Mouse (Mus musculus) left cerebral cortex, adult 9 months (tissue): ENCODE data around the gene Sparcl1.

Experiments
- DNase-seq, 2 experiments: peaks; one replicate each; pipeline ENCODE4 v3.0.0; 2022; ENCODE audit warnings: low spot score in 2 of 2

Gene Sparcl1

DNA sequence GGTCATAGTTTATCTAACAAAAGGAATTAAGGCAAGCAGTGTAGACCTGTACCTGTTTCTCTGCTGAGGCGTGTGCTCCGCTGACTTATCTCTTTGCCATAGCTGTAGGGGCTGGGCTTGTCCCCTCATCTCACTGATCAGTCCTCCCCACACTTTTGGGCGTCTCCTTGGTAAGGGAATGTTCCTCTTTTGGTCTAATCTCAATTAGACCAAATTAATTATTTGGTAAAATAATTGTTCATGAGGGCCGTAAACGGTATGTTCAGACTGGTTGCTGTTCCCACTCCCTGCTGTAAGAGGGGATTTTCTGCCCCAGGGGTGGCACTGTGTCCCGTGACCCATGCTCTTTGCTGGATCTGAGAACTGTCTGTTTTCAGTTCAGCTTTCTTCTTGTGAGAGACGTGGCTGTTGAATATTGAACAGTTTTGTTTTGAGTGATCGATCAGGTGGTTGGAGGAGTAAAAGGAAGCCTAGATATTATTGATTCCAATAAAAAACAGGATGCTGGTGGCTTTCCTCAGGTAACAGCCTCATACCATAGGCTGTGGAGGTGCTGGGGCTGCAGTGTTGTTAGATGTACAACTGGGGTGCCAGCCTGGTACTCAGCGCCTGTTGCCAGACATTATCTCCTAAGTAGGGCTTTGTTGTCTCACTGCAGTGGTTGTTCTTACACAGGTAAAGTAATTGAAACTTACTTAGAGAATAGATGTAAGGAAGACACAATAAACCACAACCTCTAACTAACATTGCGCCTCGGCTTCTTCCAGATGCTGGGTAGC, 50.6 kb downstream of the Sparcl1 start:
- DNase-seq = no peak

DNA sequence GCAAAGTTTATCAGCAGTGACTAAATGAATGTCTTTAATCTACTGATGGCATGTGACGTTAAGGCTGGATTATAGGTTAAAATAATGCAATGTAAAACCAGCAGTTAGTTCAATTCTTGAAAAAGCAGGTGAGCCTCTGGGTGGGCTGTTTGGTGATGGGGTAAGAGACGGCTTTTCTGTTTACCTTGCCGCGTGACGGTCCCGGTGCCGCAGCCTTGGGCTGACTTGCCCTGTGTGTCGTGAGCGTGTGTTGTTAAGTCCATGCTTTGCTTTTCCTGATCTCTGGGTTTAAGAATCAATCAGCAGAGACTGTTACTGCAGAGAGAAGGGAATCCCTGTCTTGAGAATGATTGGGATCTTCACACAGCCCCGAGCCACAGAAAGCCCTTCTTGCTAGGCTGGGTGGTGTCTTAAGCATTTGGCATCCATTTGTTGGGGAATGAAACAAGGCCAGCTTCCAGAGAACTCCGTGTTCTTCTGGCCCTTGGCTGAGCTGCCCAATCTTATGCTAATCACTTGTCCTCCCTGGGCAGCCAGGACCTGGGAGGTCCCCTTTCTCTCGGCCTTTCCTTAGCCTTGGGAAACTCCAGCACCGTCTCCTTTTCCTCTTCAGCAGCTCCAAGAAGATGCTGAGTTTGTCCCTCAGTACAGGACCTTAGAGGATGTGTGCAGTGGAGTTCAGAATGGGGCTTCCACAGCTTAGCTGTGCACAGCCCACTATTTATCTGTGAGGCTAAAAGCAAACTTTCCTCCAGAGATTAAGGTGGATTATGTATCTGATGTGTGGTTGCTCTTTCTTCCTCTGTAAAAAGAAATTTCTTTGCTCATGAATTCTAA, 51.4 kb downstream of the Sparcl1 start:
- no peak for DNase-seq

GRCm38 (mm10) chr5:104060429-104060828, 53.1 kb downstream of the Sparcl1 start:
- DNase-seq = no peak

- DNase-seq = no peak
Measured at GRCm38 (mm10) chr5:104059628-104060027, 53.9 kb downstream of the Sparcl1 start.

DNA sequence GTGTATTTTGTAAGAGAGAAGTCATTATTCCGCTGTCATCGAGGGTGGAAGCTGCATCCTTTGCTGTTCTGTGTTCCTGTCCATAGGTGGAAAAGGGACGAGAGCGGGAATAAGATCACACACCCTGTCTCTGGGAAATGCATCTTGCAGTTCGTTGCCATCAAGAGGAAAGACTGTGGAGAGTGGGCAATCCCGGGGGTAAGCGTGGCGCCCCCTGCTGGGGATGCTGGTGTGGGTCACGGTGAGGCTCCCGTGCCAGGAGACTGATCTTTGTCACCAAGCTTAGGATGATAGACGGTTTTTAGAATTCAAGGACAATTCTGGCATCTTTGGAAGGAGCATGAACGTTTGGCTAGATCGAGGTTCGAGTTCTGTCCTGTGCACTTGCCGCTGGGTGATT, 55.5 kb downstream of the Sparcl1 start:
- DNase-seq = peak in 1 of 2 experiments; percentile 44

DNA sequence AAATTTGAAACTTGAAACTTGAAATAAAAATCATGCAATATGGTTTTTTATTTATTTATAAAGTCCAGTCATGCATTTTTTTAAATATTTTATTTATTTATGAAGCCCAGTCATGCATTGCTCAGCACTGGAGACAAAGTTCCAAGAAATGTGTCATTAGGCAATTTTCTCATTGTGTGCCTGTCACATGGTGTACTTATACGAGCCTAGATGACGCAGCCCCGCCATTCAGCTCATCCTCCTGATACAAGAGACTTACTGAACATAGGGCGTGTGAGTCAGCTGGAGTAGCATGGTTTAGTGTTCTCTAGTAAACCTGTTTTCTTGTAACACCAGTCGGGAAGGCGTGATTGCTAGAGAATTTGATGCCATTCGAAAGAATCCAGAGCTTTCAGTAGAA, 57.2 kb downstream of the Sparcl1 start:
- no peak for DNase-seq

- no peak for DNase-seq
Measured at GRCm38 (mm10) chr5:104055816-104056215, 57.7 kb downstream of the Sparcl1 start.

- no peak for DNase-seq
Measured at GRCm38 (mm10) chr5:104054938-104055337, 58.6 kb downstream of the Sparcl1 start.

- DNase-seq = no peak
Measured at GRCm38 (mm10) chr5:104052956-104053355, 60.6 kb downstream of the Sparcl1 start.

DNA sequence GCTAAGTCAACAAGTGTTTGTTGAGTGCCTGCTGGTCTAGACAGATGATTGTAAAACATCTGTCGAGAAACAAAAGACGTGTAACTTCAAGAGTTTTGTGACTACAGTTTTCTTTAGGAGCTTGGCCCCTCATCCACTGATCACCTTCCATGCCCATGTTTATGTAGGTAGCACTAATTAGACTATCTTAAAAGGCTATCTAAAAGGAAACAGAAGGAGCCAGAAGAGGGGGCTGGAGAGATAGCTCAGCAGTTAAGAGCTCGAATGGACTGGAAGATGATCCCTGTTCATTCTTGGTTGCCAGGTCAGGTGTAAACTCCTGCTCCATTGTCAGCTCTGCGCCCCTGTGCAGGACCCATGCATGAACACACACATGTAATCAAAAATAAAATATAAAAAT, 65.4 kb downstream of the Sparcl1 start:
- DNase-seq = no peak

- DNase-seq = no peak
Measured at GRCm38 (mm10) chr5:104047200-104048105, 66.1 kb downstream of the Sparcl1 start.

DNA sequence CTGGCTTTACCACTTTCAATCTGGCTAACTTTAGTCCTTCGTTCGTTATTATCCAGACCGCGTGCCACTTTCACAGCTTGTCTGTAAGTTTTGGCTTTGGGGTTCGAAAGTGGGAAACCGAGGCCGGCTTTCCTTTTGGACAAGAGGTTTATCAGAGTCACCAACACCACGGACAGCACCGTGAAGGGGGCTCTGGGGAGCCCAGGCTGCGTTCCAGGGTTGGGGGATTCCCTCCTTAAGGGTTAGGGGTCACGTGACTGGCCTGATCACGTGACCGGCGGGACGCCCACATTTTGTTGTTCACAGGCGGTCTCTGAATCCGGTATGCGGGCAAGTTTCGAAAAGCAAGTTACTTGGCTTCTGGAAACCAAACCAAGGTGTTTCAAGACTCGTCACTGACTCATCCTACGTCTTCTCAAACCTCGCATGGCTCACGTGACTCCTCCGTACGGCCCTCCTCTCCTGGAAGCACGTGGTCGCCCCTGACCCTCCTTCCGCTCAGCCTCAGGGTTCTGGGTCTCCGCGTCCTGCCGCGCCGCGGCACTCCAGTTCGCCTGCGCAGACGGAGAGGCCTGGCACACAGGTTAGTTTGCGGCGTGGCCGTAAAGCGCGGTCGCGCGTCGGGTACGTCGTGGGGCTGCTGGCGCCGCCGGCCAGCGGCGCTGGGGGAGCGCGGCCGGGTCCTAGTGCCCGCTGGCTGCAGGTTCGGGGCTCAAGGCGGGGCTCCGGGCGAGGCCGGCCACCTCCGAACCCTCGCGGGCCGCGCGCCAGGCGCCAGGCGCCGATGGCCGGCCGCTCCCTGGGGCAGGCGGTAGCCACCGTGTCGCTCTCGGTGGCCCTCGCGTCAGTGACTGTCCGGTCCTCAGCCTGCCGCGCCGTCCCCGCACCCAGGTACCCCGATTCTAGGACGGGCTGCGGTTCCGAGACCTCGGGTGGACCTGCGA, 67.0 kb downstream of the Sparcl1 start, which contains the start of gene Nudt9:
TSS of gene Nudt9 (plus strand) at position 51 of the 944 bp plus-strand sequence.
- DNase-seq = peak; percentile 97 to 98

- no peak for DNase-seq
Measured at GRCm38 (mm10) chr5:104043704-104044103, 69.8 kb downstream of the Sparcl1 start.

DNA sequence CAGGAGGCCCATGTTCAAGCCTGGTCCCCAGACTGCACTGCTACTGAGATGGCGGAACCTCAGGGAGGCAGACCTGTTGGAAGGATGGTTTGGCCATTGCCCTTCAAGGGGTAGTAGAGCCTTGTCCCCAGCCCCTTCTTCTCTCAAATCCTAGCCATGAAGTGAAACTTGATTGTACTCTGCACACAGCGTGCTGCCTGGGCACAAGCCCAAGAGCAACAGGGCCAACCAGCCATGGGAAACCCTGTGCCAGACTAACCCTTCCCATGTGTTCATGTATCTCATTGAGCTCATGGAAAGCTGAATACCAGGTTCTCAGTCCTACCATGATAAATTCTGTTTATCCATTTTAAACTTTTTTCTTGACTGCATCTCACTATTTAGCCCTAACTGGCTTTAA, 70.6 kb downstream of the Sparcl1 start:
- no peak for DNase-seq

DNA sequence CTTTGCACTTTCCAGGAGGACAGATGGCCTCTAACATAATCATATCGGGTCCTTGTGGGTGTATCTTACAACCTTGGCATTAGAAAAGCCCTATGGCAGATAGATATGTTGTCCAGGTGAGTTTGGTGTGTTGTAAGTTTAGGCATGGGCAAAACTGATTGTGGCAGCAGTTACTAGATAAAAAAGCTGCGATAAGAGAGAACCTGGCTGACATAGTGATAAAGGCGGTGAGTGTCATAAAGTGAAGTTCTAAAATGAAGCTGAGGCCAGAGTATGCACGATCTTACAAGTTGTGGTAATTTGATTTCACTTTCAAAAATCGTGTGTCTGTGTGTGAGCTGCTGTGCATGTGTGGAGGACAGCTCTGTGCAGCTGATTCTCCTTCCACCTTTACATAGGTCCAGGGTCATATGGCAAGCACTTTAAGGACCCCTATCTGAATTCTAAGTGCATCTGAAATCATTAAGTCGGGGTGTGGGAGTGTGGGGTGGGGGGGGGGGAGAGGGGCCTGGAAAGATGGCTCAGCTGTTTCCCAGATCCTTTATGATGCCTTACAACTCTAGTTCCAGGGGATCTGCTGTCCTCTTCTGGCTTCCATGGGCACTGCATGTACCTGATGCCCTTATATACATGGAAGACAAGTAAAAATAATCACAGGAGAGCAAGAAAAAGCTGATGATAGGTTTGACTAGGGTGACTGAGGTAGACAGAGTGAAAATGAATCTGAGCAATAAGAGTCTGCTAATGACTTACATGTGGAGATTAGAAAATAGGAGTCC, 74.2 kb downstream of the Sparcl1 start:
- DNase-seq = peak in 1 of 2 experiments; percentile 80

DNA sequence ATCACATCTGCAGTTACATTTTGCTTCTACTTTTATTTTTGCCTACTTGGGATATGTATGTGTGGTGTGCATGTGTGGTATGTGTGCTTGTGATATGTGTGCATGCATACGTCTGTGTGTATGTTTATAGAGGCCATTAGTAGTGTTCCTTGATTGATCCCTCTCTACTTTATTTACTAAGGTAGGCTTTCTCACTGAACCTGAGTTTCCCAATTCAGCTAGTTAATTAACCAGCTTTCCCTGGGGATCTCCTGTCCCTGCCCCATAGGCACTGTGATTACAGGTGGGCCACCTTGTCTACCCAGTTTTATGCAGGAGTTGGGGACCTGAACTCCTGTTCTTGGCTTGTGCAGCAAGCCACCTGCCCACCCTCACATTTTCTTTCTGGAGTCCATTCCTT, 76.8 kb downstream of the Sparcl1 start:
- no peak for DNase-seq

DNA sequence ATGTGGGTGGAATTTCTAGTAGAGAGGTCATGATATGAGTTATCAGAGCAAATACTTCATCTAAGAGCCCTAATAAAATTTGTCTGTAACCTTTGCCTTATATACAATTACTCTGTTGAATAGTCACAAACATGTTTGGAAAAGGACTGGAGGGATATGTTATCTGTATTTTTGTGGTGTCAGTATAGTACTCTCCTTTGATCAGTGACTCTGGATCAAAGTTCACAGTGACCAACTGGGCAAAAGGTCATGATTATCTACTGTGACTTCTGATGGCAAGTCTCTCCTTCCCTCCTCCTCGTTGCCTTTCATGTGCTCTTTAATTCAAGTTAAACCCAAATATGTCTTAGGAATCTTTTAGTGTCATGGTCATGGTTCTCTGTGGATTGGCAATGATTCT, 77.7 kb downstream of the Sparcl1 start:
- no peak for DNase-seq

DNA sequence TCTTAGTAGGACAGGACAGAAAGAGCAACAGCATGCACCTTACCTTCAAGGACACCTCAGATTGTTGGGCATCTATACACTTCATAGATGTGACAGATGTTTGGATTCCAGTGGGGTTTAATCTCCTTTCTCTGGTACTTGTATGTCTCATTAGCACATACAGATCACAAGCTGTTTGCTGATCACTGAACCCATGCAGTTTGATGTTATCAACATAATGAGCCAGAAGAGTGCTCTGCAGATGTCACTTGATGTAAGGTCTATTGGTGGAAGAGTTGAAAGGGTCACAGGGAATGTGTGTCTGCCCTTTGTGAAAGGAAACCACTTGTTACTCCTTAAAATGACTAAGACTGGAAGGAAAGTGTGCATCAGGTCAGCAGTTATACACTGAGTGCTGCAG, 78.5 kb downstream of the Sparcl1 start:
- no peak for DNase-seq

DNA sequence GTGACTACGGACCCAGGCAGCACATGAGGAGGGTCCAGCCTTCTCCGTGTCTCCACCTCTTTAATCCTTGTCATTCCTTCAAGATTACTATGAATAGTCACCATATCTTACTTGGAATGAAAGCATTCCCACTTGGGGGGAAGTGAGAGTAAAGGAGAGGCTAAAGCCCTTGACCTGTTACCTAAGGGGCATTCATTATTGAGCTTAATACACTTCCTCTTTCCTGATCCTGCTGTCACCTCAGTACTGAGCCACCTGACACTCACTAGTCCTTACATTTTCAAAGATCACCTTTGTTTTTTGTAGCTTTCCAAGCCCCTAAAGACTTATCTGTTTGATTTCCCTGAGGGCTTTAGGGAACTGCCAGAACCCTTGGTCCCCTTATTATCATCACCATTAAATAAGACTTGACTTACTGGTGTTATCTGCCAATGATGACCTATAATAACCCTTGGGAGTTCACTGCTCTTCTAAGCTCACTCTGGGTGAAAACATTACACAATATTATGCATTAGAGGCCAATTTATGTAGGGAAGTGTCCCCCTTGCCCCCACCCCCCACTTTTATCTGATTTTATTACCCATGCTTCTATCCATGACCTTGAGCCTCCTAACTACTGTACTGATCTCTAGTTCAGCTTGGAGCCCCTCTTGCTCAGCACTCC, 81.0 kb downstream of the Sparcl1 start:
- no peak for DNase-seq
